9 mouse cellular contexts compared by ENCODE assay signal in genomic region chr1:42697321-42697755, GRCm38 (mm10). TPM values are rescaled to one million over a fixed set of nuclear protein-coding genes. Genes with fewer than 3 reads are reported as not detected.
DNase-seq lines count a peak whose midpoint lies in the region; ATAC-seq and TF ChIP-seq lines count a peak whose summit lies in the region.
"Had no signal": no experiment of that assay in that cellular context is flagged by ENCODE, and none has a peak within 500 bp of the region (broad histone marks: within the 10 kb centered on the region; RNA-seq: fewer than 3 reads in every experiment).

No protein-coding gene starts in this region.

- TF ChIP-seq EP300 in lung, postnatal 0 days (IDR thresholded peaks at IDR 0.05), result no peak

- H3K4me1 ChIP-seq in lung, postnatal 0 days (ENCODE audit: insufficient read depth, low read depth, low read length), result peaks cover 9% of the 10 kb centered on the region; the same call in 1 of the 2 replicates
- H3K4me1 ChIP-seq in liver, embryonic 11.5 days (replicated peaks; ENCODE audit: control insufficient read depth, insufficient read depth, low read length), result peaks cover 2% of the 10 kb centered on the region
- H3K4me1 ChIP-seq in stomach, embryonic 16.5 days (ENCODE audit: control insufficient read depth, insufficient read depth, low read length), result peaks cover 23% of the 10 kb centered on the region

- TF ChIP-seq CTCF in lung, postnatal 0 days (IDR thresholded peaks at IDR 0.05), result no peak

- no peaks in the 10 kb centered on the region for H3K36me3 ChIP-seq in lung, postnatal 0 days (ENCODE audit: insufficient read depth, low read length)
- H3K36me3 ChIP-seq in liver, embryonic 11.5 days (ENCODE audit: control insufficient read depth, insufficient read depth, low read length), result no peaks in the 10 kb centered on the region
- no peaks in the 10 kb centered on the region for H3K36me3 ChIP-seq in stomach, embryonic 16.5 days (ENCODE audit: control insufficient read depth, insufficient read depth, low read length)

- WGBS in lung, postnatal 0 days, result 0% methylated on average over 9 of the region's 58 CpGs
- WGBS in liver, embryonic 11.5 days, result 1% methylated on average over 31 of the region's 58 CpGs
- 1% methylated on average over 45 of the region's 58 CpGs for WGBS in stomach, embryonic 16.5 days

- peaks cover 82% of the 10 kb centered on the region for H3K27me3 ChIP-seq in lung, postnatal 0 days (replicated peaks; ENCODE audit: insufficient read depth, low read length)
- peaks cover 96% of the 10 kb centered on the region for H3K27me3 ChIP-seq in liver, embryonic 11.5 days (replicated peaks; ENCODE audit: control insufficient read depth, insufficient read depth, low read length)
- H3K27me3 ChIP-seq in stomach, embryonic 16.5 days (ENCODE audit: control insufficient read depth, insufficient read depth, low read length), result peaks cover 82% of the 10 kb centered on the region

- no peaks in the 10 kb centered on the region for H3K9me3 ChIP-seq in lung, postnatal 0 days (ENCODE audit: low read length)
- no peaks in the 10 kb centered on the region for H3K9me3 ChIP-seq in liver, embryonic 11.5 days (ENCODE audit: control insufficient read depth, low read length)
- H3K9me3 ChIP-seq in stomach, embryonic 16.5 days (replicated peaks; ENCODE audit: control insufficient read depth, low read length), result no peaks in the 10 kb centered on the region

- no peak for ATAC-seq in lung, postnatal 0 days
- ATAC-seq in liver, embryonic 11.5 days (replicated peaks; ENCODE audit: low FRiP score), result no peak
- no peak for ATAC-seq in stomach, embryonic 16.5 days (ENCODE audit: insufficient read depth, low FRiP score)
- ATAC-seq in monocyte, adult 5-6 weeks (replicated peaks; ENCODE audit: insufficient number of reproducible peaks, low FRiP score, low TSS enrichment, poor library complexity, severe bottlenecking), result no peak

- DNase-seq in cerebellum, postnatal 14 days, result peak; percentile 46 to 59
- no peak for DNase-seq in cerebellum, adult 18-20 months
- no peak for DNase-seq in lung, postnatal 0 days (ENCODE audit: low spot score)
- no peak for DNase-seq in lung, postnatal 14 days
- DNase-seq in liver, embryonic 11.5 days (ENCODE audit: low spot score), result no peak
- DNase-seq in thymus, adult 18-20 months, result no peak
- DNase-seq: gastrocnemius, postnatal 25 days had no signal

- H3K4me3 ChIP-seq in lung, postnatal 0 days (ENCODE audit: low read depth, low read length), result peak overlapping the region; percentile 37
- peak overlapping the region; percentile 50 for H3K4me3 ChIP-seq in liver, embryonic 11.5 days (ENCODE audit: low read depth, low read length)
- H3K4me3 ChIP-seq in stomach, embryonic 16.5 days (replicated peaks; ENCODE audit: low read length), result peak overlapping the region; percentile 43

- no peak overlapping the region for H3K27ac ChIP-seq in lung, postnatal 0 days (ENCODE audit: low read length)
- no peak overlapping the region for H3K27ac ChIP-seq in liver, embryonic 11.5 days (ENCODE audit: low read depth, low read length)
- no peak overlapping the region for H3K27ac ChIP-seq in stomach, embryonic 16.5 days (ENCODE audit: low read length)

- peak overlapping the region; percentile 75 for H3K4me2 ChIP-seq in lung, postnatal 0 days (replicated peaks; ENCODE audit: low read depth, low read length)
- H3K4me2 ChIP-seq in liver, embryonic 11.5 days, result peak overlapping the region; percentile 67
- peak overlapping the region; percentile 67 for H3K4me2 ChIP-seq in stomach, embryonic 16.5 days (ENCODE audit: low read depth, low read length)

- no peak overlapping the region for H3K9ac ChIP-seq in lung, postnatal 0 days (replicated peaks; ENCODE audit: low read depth)
- H3K9ac ChIP-seq in liver, embryonic 11.5 days (ENCODE audit: low read depth, low read length), result no peak overlapping the region
- 0 out of 2 replicates have a peak overlapping the region, but pooled peaks have one; percentile 31 for H3K9ac ChIP-seq in stomach, embryonic 16.5 days (ENCODE audit: low read length)

RNA-seq across cellular contexts. Expression of gene Pou3f3, which starts 1.8 kb away (rescaled TPM):
- polyA plus RNA-seq in lung, postnatal 0 days (2015; fragmentation: Nextera tagmentation; extraction: Ambion mirVana), result 0.05 and 0.10 TPM in 2 replicates
- 0.08 and 0.11 TPM in 2 replicates for polyA plus RNA-seq in liver, embryonic 11.5 days (2014; fragmentation: Nextera tagmentation; extraction: Ambion mirVana)
- not detected in 2 replicates for polyA plus RNA-seq in stomach, embryonic 16.5 days (2015; fragmentation: Nextera tagmentation; extraction: Ambion mirVana)
- total RNA-seq in monocyte, adult 5-6 weeks (2017), result not detected in 3 replicates
- total RNA-seq: gastrocnemius, postnatal 25 days had no signal

Comparison
In these comparisons a context has a peak if more than half of its experiments do, and no peak if none do; other contexts are left out.
1. DNase-seq: peak in cerebellum, postnatal 14 days (2 of 2); none in cerebellum, adult 18-20 months (0 of 2), lung, postnatal 0 days (single experiment), lung, postnatal 14 days (single experiment), liver, embryonic 11.5 days (single experiment) and thymus, adult 18-20 months (0 of 2).
2. Peak in every context shown above with its lines, with median percentiles within 50 percentile points of each other: H3K4me2 ChIP-seq and H3K4me3 ChIP-seq.